Mouse (Mus musculus) myocyte (in vitro differentiated cells): Measurements from ENCODE around the gene Gcfc2. TPM values are rescaled to one million over a fixed set of nuclear protein-coding genes. Genes with fewer than 3 reads are reported as not detected.

Experiments
- H3K27me3 ChIP-seq: one replicate; pipeline ENCODE4 v1.6.1; 2011; ENCODE audit not compliant: control insufficient read depth, insufficient read depth, insufficient read length
- H3K36me3 ChIP-seq: one replicate; pipeline ENCODE4 v1.6.1; 2011; ENCODE audit not compliant: control insufficient read depth, insufficient read depth
- H3K4me2 ChIP-seq: one replicate; pipeline ENCODE4 v1.6.1; 2011; ENCODE audit warnings: low read depth, control low read depth
- H3K4me3 ChIP-seq: one replicate; pipeline ENCODE4 v1.5.1; 2011; ENCODE audit warnings: mild to moderate bottlenecking, control low read depth, moderate library complexity
- H3K79me2 ChIP-seq: one replicate; pipeline ENCODE4 v1.6.1; 2011; ENCODE audit not compliant: control insufficient read depth, insufficient read depth
- H3ac ChIP-seq: one replicate; pipeline ENCODE4 v1.6.1; 2011; ENCODE audit not compliant: control insufficient read depth, insufficient read length
- CEBPB ChIP-seq: IDR thresholded peaks from 2 replicates; pipeline ENCODE4 v1.6.1; 2011; ENCODE audit warnings: mild to moderate bottlenecking, moderate library complexity; ENCODE audit not compliant: poor library complexity, insufficient read depth, severe bottlenecking
- E2F4 ChIP-seq: IDR thresholded peaks from one replicate; pipeline ENCODE4 v1.6.1; 2011; ENCODE audit warnings: mild to moderate bottlenecking, control low read depth, moderate library complexity; ENCODE audit not compliant: insufficient read depth
- MAX ChIP-seq: IDR thresholded peaks from one replicate; pipeline ENCODE4 v1.6.1; 2011; ENCODE audit warnings: low read depth, mild to moderate bottlenecking, control low read depth
- MYOD1 ChIP-seq, 3 experiments: IDR thresholded peaks; one replicate each; pipeline ENCODE4 v1.6.1; 2011; ENCODE audit warnings: control low read depth in 2 of 3, low read depth in 2 of 3, mild to moderate bottlenecking in 2 of 3, moderate library complexity in 1 of 3; ENCODE audit not compliant: insufficient read length in 2 of 3, control insufficient read depth in 1 of 3
- MYOG ChIP-seq, 3 experiments: IDR thresholded peaks; one replicate each; pipeline ENCODE4 v1.6.1; 2011; ENCODE audit warnings: control low read depth in 2 of 3, low read depth in 2 of 3, mild to moderate bottlenecking in 2 of 3; ENCODE audit not compliant: insufficient read length in 2 of 3, control insufficient read depth in 1 of 3, insufficient read depth in 1 of 3
- POLR2A ChIP-seq: IDR thresholded peaks from one replicate; pipeline ENCODE4 v1.6.1; 2011; ENCODE audit warnings: low read depth, mild to moderate bottlenecking, control low read depth, moderate library complexity; ENCODE audit not compliant: insufficient read length
- POLR2AphosphoS2 ChIP-seq: IDR thresholded peaks from one replicate; pipeline ENCODE4 v1.6.1; 2011; ENCODE audit warnings: low read depth, control low read depth; ENCODE audit not compliant: insufficient read length
- REST ChIP-seq: IDR thresholded peaks from one replicate; pipeline ENCODE4 v1.6.1; 2011; ENCODE audit warnings: mild to moderate bottlenecking, control low read depth, moderate library complexity; ENCODE audit not compliant: insufficient read depth, insufficient read length
- SRF ChIP-seq: IDR thresholded peaks from one replicate; pipeline ENCODE4 v1.6.1; 2011; ENCODE audit warnings: low read depth; ENCODE audit not compliant: control insufficient read depth, insufficient read length
- TCF12 ChIP-seq: IDR thresholded peaks from one replicate; pipeline ENCODE4 v1.6.1; 2011; ENCODE audit warnings: mild to moderate bottlenecking, control low read depth; ENCODE audit not compliant: poor library complexity, insufficient read depth, severe bottlenecking
- TCF3 ChIP-seq: IDR thresholded peaks from one replicate; pipeline ENCODE4 v1.6.1; 2011; ENCODE audit warnings: low read depth, control low read depth; ENCODE audit not compliant: insufficient read length
- USF1 ChIP-seq: IDR thresholded peaks from one replicate; pipeline ENCODE4 v1.6.1; 2011; ENCODE audit warnings: low read depth, mild to moderate bottlenecking, control low read depth, moderate library complexity
- polyA plus RNA-seq: library from polyadenylated mRNA; unstranded; fragments of >200 nt; fragmentation: generic; extraction: Trizol; gene quantifications from one replicate; pipeline ENCODE4 v1.2.1, GENCODE M21; 2012; ENCODE audit warnings: missing spikeins

Gcfc2 gene
- polyA plus RNA-seq, 1 experiment: 0.88 TPM

- Histone ChIP-seq H3K79me2 (no peaks in the 10 kb centered on the region), H3K27me3 (no peaks in the 10 kb centered on the region), H3ac (no peak overlapping the region), H3K4me3 (no peak overlapping the region), H3K36me3 (peaks cover 50% of the 10 kb centered on the region), H3K4me2 (no peak overlapping the region)
- TF ChIP-seq MYOG (IDR thresholded peaks at IDR 0.05; ENCODE audit: control insufficient read depth in 1 of 3, insufficient read depth in 1 of 3, insufficient read length in 2 of 3, low read depth in 2 of 3) (no peak), TCF3 (no peak), E2F4 (no peak), USF1 (no peak), CEBPB (no peak), MYOD1 (IDR thresholded peaks at IDR 0.05; ENCODE audit: control insufficient read depth in 1 of 3, insufficient read length in 2 of 3, low read depth in 2 of 3) (no peak), SRF (no peak)
Observed at GRCm38 (mm10) chr6:81944432-81944831, 21.0 kb downstream of the Gcfc2 start.

GRCm38 (mm10) chr6:81946906-81947305 lies 23.4 kb downstream of the Gcfc2 start:
- Histone ChIP-seq H3K36me3 (peaks cover 37% of the 10 kb centered on the region), H3ac (no peak overlapping the region), H3K27me3 (no peaks in the 10 kb centered on the region), H3K79me2 (no peaks in the 10 kb centered on the region), H3K4me3 (no peak overlapping the region), H3K4me2 (no peak overlapping the region)
- no peak for TF ChIP-seq CEBPB
- TF ChIP-seq REST: no peak

GRCm38 (mm10) chr6:81955133-81955532 lies 31.7 kb downstream of the Gcfc2 start:
- TF ChIP-seq REST: no peak
- no peak for TF ChIP-seq MAX
- TF ChIP-seq POLR2A: no peak
- no peak for TF ChIP-seq E2F4
- TF ChIP-seq TCF12: no peak
- TF ChIP-seq TCF3: no peak
- no peak for TF ChIP-seq POLR2AphosphoS2
- no peak for TF ChIP-seq USF1
- no peak for TF ChIP-seq SRF
- TF ChIP-seq MYOG (IDR thresholded peaks at IDR 0.05; ENCODE audit: control insufficient read depth in 1 of 3, insufficient read depth in 1 of 3, insufficient read length in 2 of 3, low read depth in 2 of 3): no peak
- no peak for TF ChIP-seq CEBPB
- no peak for TF ChIP-seq MYOD1 (IDR thresholded peaks at IDR 0.05; ENCODE audit: control insufficient read depth in 1 of 3, insufficient read length in 2 of 3, low read depth in 2 of 3)

GRCm38 (mm10) chr6:81956399-81956798 lies 32.9 kb downstream of the Gcfc2 start:
- Histone ChIP-seq H3K4me3 (no peak overlapping the region), H3K79me2 (no peaks in the 10 kb centered on the region), H3K36me3 (peaks cover 26% of the 10 kb centered on the region), H3ac (no peak overlapping the region), H3K27me3 (no peaks in the 10 kb centered on the region), H3K4me2 (no peak overlapping the region)
- TF ChIP-seq MYOD1 (IDR thresholded peaks at IDR 0.05; ENCODE audit: control insufficient read depth in 1 of 3, insufficient read length in 2 of 3, low read depth in 2 of 3) (no peak), POLR2A (no peak), MAX (no peak)

More at GRCm38 (mm10) chr6:81955133-81955532, 31.7 kb downstream of the Gcfc2 start:
- H3K4me3 ChIP-seq: no peak overlapping the region
- H3ac ChIP-seq: no peak overlapping the region
- H3K36me3 ChIP-seq: peaks cover 17% of the 10 kb centered on the region
- no peak overlapping the region for H3K4me2 ChIP-seq
- no peaks in the 10 kb centered on the region for H3K27me3 ChIP-seq
- no peaks in the 10 kb centered on the region for H3K79me2 ChIP-seq

- Histone ChIP-seq H3ac (no peak overlapping the region), H3K27me3 (no peaks in the 10 kb centered on the region)
Observed at GRCm38 (mm10) chr6:81957992-81958391, 34.5 kb downstream of the Gcfc2 start.

More at GRCm38 (mm10) chr6:81957992-81958391, 34.5 kb downstream of the Gcfc2 start:
- Histone ChIP-seq H3K4me3 (no peak overlapping the region), H3K4me2 (no peak overlapping the region), H3K36me3 (peaks cover 31% of the 10 kb centered on the region), H3K79me2 (no peaks in the 10 kb centered on the region)
- TF ChIP-seq E2F4: no peak
- no peak for TF ChIP-seq MAX
- TF ChIP-seq USF1: no peak
- no peak for TF ChIP-seq TCF12
- no peak for TF ChIP-seq MYOG (IDR thresholded peaks at IDR 0.05; ENCODE audit: control insufficient read depth in 1 of 3, insufficient read depth in 1 of 3, insufficient read length in 2 of 3, low read depth in 2 of 3)
- no peak for TF ChIP-seq TCF3
- no peak for TF ChIP-seq POLR2AphosphoS2
- no peak for TF ChIP-seq SRF
- no peak for TF ChIP-seq MYOD1 (IDR thresholded peaks at IDR 0.05; ENCODE audit: control insufficient read depth in 1 of 3, insufficient read length in 2 of 3, low read depth in 2 of 3)
- no peak for TF ChIP-seq CEBPB
- no peak for TF ChIP-seq REST
- no peak for TF ChIP-seq POLR2A
